Mouse (Mus musculus) forebrain, embryonic 12.5 days (tissue): ENCODE measurements at regions not wholly inside any gene's neighbourhood (a gene's known extent, or its start where the extent isn't known, plus 50 kb on each side); places are given as distances from the start of the nearest gene placed in this dataset.

ENCODE experiments used
- ATAC-seq: fragments of 200-750 bp; cut with Nextera tagmentation; 2 replicates; pipeline ENCODE4 v1.8.0; 2017; ENCODE audit warnings: moderate TSS enrichment; ENCODE audit not compliant: low FRiP score
- H3K27ac ChIP-seq: fragments of 300-500 bp; sonication (generic); 2 replicates; pipeline ENCODE4 v1.5.1; 2016; ENCODE audit warnings: mild to moderate bottlenecking
- H3K27me3 ChIP-seq: fragments of 300-500 bp; sonication (generic); 2 replicates; pipeline ENCODE4 v1.6.1; 2016; ENCODE audit warnings: mild to moderate bottlenecking
- H3K36me3 ChIP-seq: fragments of 300-500 bp; sonication (generic); replicated peaks from 2 replicates; pipeline ENCODE4 v1.6.1; 2016; ENCODE audit warnings: mild to moderate bottlenecking
- H3K4me1 ChIP-seq: fragments of 300-500 bp; sonication (generic); 2 replicates; pipeline ENCODE4 v1.6.1; 2016
- H3K4me2 ChIP-seq: fragments of 300-500 bp; sonication (generic); 2 replicates; pipeline ENCODE4 v1.6.1; 2016; ENCODE audit warnings: mild to moderate bottlenecking, moderate library complexity
- H3K4me3 ChIP-seq: fragments of 300-500 bp; sonication (generic); replicated peaks from 2 replicates; pipeline ENCODE4 v1.5.1; 2016; ENCODE audit warnings: mild to moderate bottlenecking
- H3K9ac ChIP-seq: fragments of 300-500 bp; sonication (generic); 2 replicates; pipeline ENCODE4 v1.6.1; 2016; ENCODE audit warnings: mild to moderate bottlenecking
- H3K9me3 ChIP-seq: fragments of 300-500 bp; sonication (generic); 2 replicates; pipeline ENCODE4 v1.6.1; 2016
- WGBS: fragments of 180-500 bp; shearing (Covaris S2); methylation state at CpG from one replicate; pipeline ENCODE4 v1.1.7; 2016; 5-methylcytosine and 5-hydroxymethylcytosine counted together

DNA sequence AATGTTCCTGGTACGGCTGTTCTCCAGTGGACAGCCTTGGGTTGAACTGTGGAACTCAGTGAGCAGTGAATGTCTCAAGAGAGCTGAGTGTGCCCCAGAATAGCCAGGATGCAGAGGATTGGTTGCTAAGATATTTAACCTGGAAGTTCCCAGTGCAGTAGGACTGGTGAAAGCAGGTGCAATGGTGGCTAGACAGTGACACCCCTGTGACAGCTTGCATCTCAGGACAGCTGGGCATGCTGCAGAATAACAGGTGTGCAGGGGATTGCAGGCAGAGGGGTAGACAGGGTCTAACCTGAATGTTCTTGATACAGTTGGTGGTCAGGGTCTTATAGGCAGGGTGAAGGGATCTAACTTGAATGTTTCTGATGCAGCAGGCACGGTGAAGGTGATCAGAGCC lies 223.0 kb downstream of the Pabpc4l start:
- no peak for ATAC-seq
- Histone ChIP-seq H3K27ac (no peak overlapping the region), H3K27me3 (no peaks in the 10 kb centered on the region), H3K9ac (no peak overlapping the region), H3K36me3 (no peaks in the 10 kb centered on the region), H3K4me2 (no peak overlapping the region), H3K4me3 (no peak overlapping the region), H3K4me1 (no peaks in the 10 kb centered on the region), H3K9me3 (no peaks in the 10 kb centered on the region)
- WGBS: 89% methylated on average over 2 of the region's 2 CpGs

DNA sequence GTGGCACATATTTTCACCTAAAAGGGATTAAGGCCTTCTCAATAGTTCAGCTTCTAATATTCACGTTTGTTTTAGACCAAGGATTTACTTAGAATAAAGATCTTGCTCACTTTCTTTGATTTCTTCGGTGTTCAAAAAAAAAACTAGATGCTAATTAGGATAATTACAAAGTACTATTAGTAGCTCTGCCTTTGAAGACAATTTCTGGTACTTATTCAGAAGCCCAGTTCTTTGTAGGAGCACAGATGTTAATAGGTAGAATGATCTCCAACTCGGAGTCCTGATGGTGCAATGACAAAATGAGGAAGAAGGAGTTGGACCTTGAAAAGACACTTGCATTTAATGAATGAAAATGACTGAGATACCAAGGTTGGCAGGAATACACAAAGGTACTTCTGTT lies 242.3 kb downstream of the Pabpc4l start:
- H3K4me1 ChIP-seq: no peaks in the 10 kb centered on the region
- H3K4me3 ChIP-seq: no peak overlapping the region
- H3K9me3 ChIP-seq: no peaks in the 10 kb centered on the region
- no peaks in the 10 kb centered on the region for H3K27me3 ChIP-seq
- no peaks in the 10 kb centered on the region for H3K36me3 ChIP-seq
- H3K9ac ChIP-seq: no peak overlapping the region
- 34% methylated on average over 3 of the region's 3 CpGs for WGBS
- peak; percentile 36; the same call in 1 of the 2 replicates for ATAC-seq
- H3K27ac ChIP-seq: no peak overlapping the region
- H3K4me2 ChIP-seq: no peak overlapping the region

DNA sequence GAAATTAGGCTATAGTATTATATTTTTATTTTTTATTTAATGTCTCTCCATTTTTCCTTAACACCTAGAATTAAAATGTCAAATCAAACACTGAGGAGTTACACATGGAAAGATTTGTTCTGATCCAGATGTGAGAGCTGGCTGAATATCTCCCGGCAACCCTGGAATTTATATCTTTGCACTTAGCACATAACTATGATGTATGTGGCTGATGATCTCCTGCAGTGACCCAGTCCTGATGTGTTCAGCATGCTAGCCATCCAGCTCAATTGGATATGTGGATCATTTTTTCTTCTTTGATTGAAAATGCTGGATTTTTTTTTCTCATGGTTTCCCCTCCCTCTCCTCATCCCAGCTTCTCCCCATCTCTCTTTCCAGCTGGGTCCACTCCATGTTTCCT lies 252.8 kb downstream of the Pabpc4l start:
- Histone ChIP-seq H3K4me3 (no peak overlapping the region), H3K27ac (no peak overlapping the region), H3K9ac (no peak overlapping the region), H3K27me3 (no peaks in the 10 kb centered on the region), H3K4me2 (no peak overlapping the region), H3K36me3 (no peaks in the 10 kb centered on the region), H3K4me1 (no peaks in the 10 kb centered on the region), H3K9me3 (no peaks in the 10 kb centered on the region)
- 89% methylated on average over 1 of the region's 1 CpGs for WGBS
- no peak for ATAC-seq

DNA sequence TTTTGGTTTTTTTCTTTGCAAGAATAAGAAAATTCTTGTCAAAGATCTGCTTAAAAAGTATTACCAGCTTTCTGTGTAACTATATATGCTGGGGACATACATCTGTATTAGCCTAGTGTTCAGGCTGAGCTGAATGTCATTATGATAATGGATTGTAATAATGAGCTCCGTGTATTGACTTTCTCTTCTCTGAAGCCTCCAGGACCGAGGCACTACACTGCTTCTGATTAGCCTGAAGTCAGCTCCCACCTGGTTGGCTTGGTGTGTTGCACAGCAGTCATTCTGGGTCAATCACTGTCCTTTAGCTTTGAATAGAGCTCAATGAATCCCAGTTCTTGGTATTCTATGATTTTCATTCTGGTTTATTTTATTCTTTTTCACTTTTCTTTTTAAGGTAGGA lies 253.3 kb downstream of the Pabpc4l start:
- 51% methylated on average over 2 of the region's 2 CpGs for WGBS
- Histone ChIP-seq H3K27me3 (no peaks in the 10 kb centered on the region), H3K4me2 (no peak overlapping the region), H3K9me3 (no peaks in the 10 kb centered on the region), H3K27ac (no peak overlapping the region), H3K4me1 (no peaks in the 10 kb centered on the region), H3K4me3 (no peak overlapping the region), H3K9ac (no peak overlapping the region), H3K36me3 (no peaks in the 10 kb centered on the region)
- no peak for ATAC-seq

DNA sequence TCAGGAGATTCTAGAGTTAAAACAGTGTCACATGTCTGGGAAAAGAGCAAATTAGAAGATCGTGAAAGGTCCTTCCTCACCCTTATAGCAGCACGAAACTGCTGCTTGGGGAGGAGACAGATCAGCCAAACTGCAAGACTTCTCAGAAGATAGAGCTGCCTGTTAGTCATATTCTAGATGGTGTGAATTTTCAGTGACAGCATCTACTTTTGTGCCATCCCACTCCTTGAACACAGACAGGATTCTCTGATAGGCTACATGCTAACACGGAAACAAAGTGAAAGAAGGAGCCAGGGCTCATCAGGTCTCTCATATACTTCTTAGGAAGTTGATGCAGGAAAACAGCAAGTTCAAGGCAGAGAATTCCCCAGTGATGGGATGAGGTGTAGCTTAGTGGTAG lies 273.5 kb downstream of the Pabpc4l start:
- no peak overlapping the region for H3K27ac ChIP-seq
- H3K36me3 ChIP-seq: no peaks in the 10 kb centered on the region
- H3K27me3 ChIP-seq: no peaks in the 10 kb centered on the region
- no peak overlapping the region for H3K9ac ChIP-seq
- no peaks in the 10 kb centered on the region for H3K4me1 ChIP-seq
- ATAC-seq: no peak
- H3K4me2 ChIP-seq: no peak overlapping the region
- no peak overlapping the region for H3K4me3 ChIP-seq
- WGBS: 94% methylated on average over 3 of the region's 3 CpGs
- H3K9me3 ChIP-seq: no peaks in the 10 kb centered on the region

DNA sequence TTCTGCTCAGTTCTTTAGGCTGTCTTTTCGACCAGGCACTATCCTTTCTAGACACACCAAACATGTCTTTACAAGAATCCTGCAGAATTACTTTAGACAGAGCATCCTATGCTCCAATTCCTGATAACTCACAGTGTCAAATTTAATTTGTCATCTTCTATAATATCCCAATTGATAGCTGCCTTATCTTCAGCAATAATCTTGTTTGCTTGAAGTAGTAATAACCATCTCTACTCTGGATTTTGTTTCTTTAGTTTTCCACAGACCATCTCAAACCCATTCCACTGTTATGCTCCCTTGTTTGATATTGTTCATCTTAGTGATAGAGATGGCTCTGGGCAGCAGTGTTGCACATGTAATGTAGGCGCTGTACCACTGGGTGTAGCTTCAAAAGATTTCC lies 297.6 kb downstream of the Pabpc4l start:
- Histone ChIP-seq H3K9ac (no peak overlapping the region), H3K27me3 (no peaks in the 10 kb centered on the region), H3K4me1 (no peaks in the 10 kb centered on the region), H3K4me2 (no peak overlapping the region), H3K36me3 (no peaks in the 10 kb centered on the region), H3K4me3 (no peak overlapping the region), H3K27ac (no peak overlapping the region), H3K9me3 (no peaks in the 10 kb centered on the region)
- ATAC-seq: no peak
- WGBS: 82% methylated on average over 2 of the region's 2 CpGs
